Mouse (Mus musculus) heart, postnatal 0 days (tissue): ENCODE data around the gene Creld2.

Experiments
- CTCF ChIP-seq: IDR thresholded peaks from 2 replicates; pipeline ENCODE4 v1.5.1; 2016; ENCODE audit warnings: antibody characterized with exemption, control low read depth, low read depth
- EP300 ChIP-seq: IDR thresholded peaks from 2 replicates; pipeline ENCODE4 v1.6.1; 2016; ENCODE audit warnings: antibody characterized with exemption, low read depth

GRCm38 (mm10) chr15:88874061-88874460 lies 54.6 kb downstream of the Creld2 start:
- TF ChIP-seq EP300 (no peak), CTCF (no peak)
